Mouse (Mus musculus): ENCODE results near the gene Zfp341.

Zfp341 gene

DNA sequence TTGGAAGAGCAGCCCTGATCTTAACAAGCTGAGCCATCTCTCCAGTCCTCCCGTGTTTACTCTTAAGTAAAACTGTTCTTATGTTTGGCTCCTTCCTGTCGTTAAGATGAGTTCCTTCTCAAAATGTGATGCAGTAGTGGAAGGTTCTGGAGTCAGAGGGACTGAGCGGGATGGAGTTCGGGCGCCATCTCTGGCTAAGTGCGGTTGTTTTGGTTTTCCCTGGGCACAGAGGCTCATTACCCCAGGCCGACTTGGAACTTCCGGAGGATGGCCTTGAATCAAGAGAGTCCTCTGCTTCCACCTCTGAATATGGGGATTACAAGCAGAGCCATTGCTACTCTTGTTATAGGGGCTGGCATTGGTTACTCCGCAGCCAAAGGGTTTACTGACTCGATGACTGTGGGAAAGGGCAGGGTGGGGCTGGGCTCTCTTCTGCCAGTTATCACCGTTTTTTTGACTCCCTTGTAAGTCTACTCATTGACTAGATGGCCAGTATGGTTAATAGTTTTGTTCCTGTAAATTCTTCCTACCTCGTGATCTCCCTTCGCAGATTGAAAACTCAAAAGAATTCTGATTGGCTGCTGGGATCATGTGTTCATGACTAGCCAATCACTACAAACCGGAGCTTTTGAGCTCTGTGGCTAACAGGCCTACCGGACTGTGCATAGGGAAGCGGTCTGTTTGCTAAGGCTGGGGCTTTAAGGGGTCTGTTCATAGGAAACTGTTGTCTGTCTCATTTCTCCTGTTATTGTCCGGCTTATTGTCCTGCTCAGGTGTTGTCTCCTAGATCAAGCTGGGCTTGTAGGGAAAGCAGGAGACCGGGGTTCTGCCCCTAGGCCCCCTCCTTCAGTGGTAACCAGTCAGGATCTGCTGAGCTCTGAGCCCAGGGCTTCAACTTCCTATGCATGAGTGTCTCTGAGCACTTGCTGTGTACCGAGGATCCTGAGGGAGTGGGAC is 63.8 kb downstream of the Zfp341 start:
- peak; percentile 90 for DNase-seq (ENCODE audit: low read depth, low spot score)

DNA sequence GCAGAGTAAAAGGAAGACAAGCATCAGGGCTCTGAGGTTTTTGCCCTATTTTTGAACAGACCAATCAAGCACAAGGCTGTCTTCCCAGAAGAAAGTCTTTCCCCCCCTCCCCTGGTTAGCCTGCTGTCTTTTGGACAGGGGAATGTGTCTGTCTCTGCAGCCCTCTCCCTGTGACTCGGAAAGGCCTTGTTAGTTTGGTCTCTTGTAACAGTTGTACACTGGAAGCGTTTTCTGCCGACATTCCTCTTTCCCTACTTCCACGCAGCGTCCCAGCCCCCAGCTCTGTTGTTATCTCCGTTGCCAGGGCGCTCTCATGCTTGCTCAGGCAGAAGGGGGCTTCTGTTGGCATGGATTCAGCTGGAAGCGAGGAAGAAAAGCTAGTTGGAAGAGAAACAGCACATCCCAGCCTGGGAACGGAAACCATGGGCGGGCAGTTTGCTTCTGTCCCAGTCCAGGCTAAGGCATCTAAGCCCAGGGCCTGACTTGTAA is 64.6 kb downstream of the Zfp341 start:
- peak; percentile 24 for DNase-seq (ENCODE audit: low read depth, low spot score)

DNA sequence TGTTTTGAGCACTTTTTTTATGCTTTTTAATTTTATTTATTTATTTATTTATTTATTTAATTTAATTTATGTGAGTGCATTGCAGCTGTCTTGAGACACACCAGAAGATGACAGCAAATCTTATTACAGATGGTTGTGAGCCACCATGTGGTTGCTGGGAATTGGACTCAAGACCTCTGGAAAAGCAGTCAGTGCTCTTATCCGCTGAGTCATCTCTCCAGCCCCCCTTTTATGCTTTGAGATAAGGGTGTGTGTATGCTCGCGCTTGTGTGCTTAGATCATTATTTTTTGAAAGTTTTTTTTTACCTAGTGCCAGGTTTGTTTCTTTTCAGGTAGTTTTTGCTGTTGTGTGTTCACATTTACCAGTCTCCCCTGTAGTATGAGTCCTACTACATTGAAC is 65.9 kb downstream of the Zfp341 start:
- DNase-seq (ENCODE audit: low read depth, low spot score): no peak

DNA sequence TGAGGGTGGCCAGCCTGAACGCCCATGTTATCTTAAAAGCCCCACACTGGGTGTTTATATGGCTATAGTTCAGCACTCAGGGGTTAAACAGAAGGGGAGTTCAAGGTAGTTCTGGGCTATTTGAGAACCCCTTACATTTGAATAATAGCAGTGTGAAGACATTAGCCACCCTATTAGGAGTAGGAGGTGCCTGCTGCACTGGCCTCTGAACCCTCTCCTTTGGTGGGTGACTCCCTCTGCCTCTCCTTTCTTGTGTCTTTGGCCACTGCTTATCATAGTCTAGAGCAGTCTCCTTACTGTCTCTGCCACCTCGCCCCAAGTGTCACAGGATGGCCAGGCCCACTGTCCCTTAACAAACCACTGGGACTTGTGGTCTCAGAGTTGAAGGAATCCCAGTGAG is 67.2 kb downstream of the Zfp341 start:
- no peak for DNase-seq (ENCODE audit: low read depth, low spot score)

DNA sequence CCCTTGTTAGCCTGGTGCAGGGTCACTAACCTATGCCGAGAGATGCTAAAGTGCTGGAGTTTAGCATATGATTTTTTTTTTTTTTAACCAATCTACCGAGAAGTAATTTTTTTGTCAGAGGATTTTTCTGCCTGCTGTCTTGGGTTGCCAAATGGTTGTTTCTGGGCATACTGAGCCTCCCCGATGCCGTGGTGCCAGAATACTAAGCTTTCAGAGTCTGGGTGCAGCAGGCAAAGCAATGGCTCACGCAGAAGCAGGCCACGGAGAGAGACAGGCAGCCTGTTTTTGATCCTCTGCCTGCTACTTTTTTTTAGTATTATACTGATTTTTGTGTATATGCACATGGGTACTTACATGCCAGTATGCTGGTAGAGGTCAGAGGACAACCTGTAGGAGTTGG is 67.8 kb downstream of the Zfp341 start:
- DNase-seq (ENCODE audit: low read depth, low spot score): no peak

DNA sequence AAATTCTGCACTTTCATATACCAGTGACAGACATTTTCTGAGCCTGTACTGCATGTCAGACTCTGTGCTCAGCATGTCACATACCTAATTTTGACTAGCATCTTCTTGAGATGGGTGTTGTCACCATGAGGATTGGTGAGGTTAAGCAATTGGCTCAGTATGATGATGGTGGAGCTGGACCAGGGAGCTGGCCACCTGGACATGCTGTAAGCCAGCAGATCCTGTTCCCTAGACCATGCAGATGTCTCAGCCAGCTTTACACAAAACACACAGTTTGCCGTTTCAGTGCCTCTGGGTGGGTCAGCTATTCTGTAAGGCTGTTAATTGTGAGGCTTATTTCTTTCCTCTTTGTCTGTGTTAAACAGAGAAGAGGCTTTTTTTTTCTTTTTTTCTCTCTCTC is 69.6 kb downstream of the Zfp341 start:
- no peak for DNase-seq (ENCODE audit: low read depth, low spot score)

DNA sequence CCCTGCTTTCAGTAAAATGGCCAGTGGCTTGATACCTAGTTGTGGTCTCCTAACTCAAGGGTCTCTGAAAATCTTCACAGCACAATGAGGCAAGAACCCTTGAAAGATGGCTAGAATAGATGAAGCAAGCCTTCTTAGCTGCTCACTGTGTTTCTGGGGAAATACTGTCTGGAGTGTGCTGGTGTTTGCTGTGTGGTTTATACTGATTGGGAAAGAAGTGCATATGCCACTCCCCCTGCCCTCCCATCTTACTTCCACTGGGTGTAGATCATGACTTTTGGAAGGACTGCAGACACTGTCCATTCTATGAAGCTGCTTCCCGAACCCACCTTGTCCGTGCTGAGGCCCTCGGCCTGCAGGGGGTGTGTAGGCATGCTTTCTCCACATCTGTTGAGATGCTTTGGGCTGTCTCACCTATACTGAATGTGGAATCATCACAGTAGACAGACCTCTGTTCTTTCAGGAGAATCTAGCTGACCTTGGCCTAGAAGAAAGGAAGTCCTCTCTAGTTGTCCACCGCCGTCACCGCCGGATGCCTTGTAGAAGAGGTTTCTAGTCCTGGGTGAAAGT is 71.9 kb downstream of the Zfp341 start:
- DNase-seq (ENCODE audit: low read depth, low spot score): no peak

DNA sequence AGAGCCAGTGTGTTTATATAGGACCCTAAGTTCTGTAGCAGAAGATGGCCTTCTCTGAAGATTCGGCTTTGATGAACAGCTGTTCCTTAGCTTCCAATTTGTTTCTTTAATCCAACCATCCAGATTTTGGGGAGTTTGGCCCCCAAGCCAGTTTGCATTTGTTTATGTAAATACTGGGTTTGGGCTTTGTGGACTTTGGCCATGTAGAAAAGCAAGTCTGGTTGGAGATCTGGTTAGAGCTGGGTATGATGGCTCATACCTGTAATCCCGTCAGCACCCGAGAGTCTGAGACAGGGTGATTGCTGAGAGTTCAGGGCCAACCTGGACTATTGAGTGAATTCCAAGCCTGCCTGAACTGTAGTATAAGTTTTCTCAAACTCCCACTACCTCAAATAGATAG is 72.7 kb downstream of the Zfp341 start:
- no peak for DNase-seq (ENCODE audit: low read depth, low spot score)

DNA sequence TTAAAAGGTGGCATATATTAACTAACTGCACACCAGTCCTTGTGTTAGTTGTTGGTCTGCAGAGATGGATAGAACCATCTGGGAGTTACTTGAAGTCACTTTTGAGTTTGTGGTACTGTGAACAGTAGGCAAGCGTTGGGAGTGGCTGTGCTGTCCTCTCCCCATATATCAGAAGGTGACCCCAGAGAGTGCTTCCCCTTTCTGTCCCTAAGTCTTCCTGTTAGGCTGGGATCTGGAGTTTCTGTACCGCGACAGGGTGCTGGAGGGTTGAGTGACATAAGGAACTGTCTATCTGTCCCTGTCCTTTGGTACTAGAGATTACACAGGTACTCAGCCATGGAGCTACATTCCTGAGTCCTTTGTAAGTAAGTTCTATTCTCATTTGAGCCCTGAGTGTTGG is 73.7 kb downstream of the Zfp341 start:
- no peak for DNase-seq (ENCODE audit: low read depth, low spot score)

DNA sequence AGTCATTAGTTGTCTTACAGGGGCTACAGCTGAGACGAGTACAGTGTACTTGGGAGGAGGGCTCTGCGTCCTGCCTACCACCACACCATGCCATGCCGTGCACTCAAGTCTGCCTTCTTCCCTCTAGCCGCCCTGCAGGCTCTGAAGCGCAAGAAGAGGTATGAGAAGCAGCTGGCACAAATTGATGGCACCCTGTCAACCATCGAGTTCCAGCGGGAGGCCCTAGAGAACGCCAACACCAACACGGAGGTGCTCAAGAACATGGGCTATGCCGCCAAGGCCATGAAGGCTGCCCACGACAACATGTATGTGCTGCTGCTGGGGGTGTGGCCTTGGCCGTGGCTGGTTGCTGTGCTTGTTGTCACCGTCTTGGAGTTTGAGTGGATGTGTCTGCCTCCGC is 76.3 kb downstream of the Zfp341 start:
- DNase-seq (ENCODE audit: low read depth, low spot score): no peak

DNA sequence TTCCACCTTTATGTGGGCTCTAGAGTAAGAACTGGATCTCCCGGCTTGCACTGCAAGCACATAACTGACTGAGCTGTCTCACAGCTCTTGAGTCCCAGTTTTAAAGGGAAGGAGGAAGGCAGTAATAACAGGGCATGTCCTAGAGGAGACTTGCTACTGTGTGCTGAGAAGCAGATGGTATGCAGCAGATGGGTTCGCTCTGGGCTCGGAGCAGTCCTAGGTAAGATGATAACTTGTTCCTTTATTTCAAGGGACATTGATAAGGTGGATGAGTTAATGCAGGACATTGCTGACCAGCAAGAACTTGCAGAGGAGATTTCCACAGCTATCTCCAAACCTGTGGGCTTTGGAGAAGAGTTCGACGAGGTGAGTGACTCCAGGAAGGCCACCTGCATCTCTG is 77.9 kb downstream of the Zfp341 start:
- no peak for DNase-seq (ENCODE audit: low read depth, low spot score)

DNA sequence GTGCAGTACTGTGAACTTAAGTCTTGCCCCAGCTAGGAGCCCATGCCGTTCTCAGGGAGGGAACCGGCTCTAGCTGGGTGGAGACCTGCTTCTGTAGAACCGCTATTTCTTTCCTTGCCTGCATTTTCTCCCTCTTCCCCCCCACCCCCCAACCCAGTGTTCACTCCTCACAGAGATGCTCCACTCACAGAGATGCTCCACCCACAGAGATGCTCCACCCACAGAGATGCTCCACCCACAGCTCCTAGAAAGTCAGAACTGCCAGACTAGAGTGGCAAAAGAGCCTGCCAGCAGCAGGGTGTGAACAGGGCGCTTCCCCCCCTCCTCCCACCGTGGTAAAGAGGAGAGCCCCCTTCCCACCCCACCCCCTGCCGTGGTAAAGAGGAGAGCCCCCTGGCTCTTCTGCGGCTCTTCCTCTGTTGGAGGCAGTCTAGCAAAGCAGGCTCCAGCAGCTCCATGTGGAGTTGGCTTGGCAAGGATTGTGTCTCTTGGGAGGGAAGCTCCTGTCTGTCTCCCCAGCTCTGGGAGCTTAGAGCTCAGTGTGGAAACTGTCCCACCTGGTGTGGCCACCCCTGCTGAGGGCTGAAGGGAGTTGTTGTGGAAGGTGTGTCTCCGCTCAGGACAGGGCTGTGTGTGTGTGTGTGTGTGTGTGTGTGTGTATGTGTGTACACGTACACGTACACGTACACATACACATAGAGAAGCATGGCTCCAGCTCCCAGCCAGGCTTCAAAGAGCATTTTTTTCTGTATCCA is 80.3 kb downstream of the Zfp341 start:
- DNase-seq (ENCODE audit: low read depth, low spot score): peak; percentile 79

DNA sequence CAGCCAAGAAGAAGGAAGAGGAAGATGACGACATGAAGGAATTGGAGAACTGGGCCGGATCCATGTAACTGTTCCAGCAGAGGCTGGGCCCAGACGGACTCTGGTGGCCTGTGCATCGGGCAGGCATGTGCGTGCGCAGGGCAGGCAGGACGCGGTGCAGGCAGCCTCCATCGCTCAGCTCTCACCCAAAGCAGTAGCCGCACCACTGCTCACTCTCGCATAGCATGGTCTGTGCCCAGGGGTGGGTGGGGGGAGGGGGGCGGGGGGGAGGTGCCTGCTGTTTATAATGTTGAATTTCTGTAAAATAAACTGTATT is 80.8 kb downstream of the Zfp341 start:
- DNase-seq (ENCODE audit: low read depth, low spot score): no peak

DNA sequence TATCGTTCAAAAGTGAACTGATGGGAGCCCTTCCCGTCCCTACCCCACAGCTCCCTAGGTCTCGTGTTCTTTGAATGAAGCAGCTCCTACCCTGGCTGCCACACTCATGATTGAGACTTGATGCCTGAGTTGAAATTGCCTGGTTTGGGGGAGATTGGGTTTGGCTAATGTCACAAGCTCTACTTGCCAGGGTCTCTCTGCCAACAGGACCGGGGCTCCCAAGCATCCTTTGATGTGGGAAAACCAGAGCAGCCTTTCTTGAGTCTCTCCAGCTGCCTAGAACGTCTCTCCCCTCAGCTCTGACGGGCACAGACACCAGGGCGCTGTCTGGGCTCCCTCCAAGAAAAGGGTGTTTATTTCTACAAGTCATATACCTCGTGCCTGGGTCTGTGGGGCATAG is 82.6 kb downstream of the Zfp341 start:
- no peak for DNase-seq (ENCODE audit: low read depth, low spot score)
